Mouse (Mus musculus) thymus, adult 2 months (tissue): ENCODE measurements around the gene Hck.

Source experiments
- CTCF ChIP-seq: fragments of 200-500 bp; IDR thresholded peaks from 2 replicates; pipeline ENCODE4 v1.5.1; 2012; ENCODE audit warnings: mild to moderate bottlenecking, control low read depth, low read length, moderate library complexity, borderline replicate concordance; ENCODE audit not compliant: control insufficient read depth, poor library complexity, insufficient read depth; ENCODE audit errors: extremely low read depth
- POLR2A ChIP-seq: fragments of 200-500 bp; IDR thresholded peaks from 2 replicates; pipeline ENCODE4 v1.6.1; 2012; ENCODE audit warnings: mild to moderate bottlenecking, low read length, control low read depth, moderate library complexity; ENCODE audit not compliant: control insufficient read depth, poor library complexity, insufficient read depth; ENCODE audit errors: extremely low read depth

GRCm38 (mm10) chr2:153086166-153086565, 22.1 kb upstream of the Hck start:
- TF ChIP-seq CTCF (no peak), POLR2A (no peak)
